Mouse (Mus musculus) CH12.LX (cell line): ENCODE data around the gene Gm20662. TPM values are rescaled to one million over a fixed set of nuclear protein-coding genes. Genes with fewer than 3 reads are reported as not detected.

Experiments
- DNase-seq: peaks from one replicate; pipeline ENCODE4 v3.0.0-alpha.2; 2013; ENCODE audit errors: extremely low read depth
- H3K27ac ChIP-seq: 2 replicates; pipeline ENCODE4 v1.5.1; 2012; ENCODE audit warnings: low read depth, mild to moderate bottlenecking, control low read depth, moderate library complexity; ENCODE audit not compliant: insufficient read depth
- H3K27me3 ChIP-seq: replicated peaks from 2 replicates; pipeline ENCODE3; 2012; ENCODE audit warnings: inconsistent platforms
- H3K36me3 ChIP-seq, 2 experiments: replicated peaks in 1 of 2; 2 replicates each; pipeline versions ENCODE3 to v1.6.1; 2012; ENCODE audit warnings: inconsistent platforms in 1 of 2, low read length in 1 of 2, mild to moderate bottlenecking in 1 of 2, mixed read lengths in 1 of 2, moderate library complexity in 1 of 2; ENCODE audit not compliant: control insufficient read depth in 1 of 2, insufficient read depth in 1 of 2
- H3K4me1 ChIP-seq, 2 experiments: 2 replicates each; pipeline ENCODE4 v1.6.1; 2012; ENCODE audit warnings: inconsistent platforms in 1 of 2, moderate library complexity in 1 of 2; ENCODE audit not compliant: insufficient read depth in 2 of 2, control insufficient read depth in 1 of 2
- H3K4me2 ChIP-seq: 2 replicates; pipeline ENCODE4 v1.6.1; 2012; ENCODE audit warnings: low read depth, mild to moderate bottlenecking, control low read depth; ENCODE audit not compliant: poor library complexity, insufficient read depth, severe bottlenecking
- H3K4me3 ChIP-seq, 3 experiments: fragments of 150-350 bp in 1 of 3; sonication (generic) in 1 of 3; replicated peaks in 1 of 3; 2 replicates each; pipeline versions ENCODE3 to v1.5.1; 2011 to 2012; ENCODE audit warnings: low read depth in 2 of 3, low read length in 2 of 3, mild to moderate bottlenecking in 2 of 3, moderate library complexity in 2 of 3, control low read depth in 1 of 3, improper control_type of control experiment in 1 of 3, inconsistent platforms in 1 of 3, mixed read lengths in 1 of 3; ENCODE audit not compliant: poor library complexity in 1 of 3
- H3K79me2 ChIP-seq: replicated peaks from 2 replicates; pipeline ENCODE4 v1.6.1; 2012; ENCODE audit warnings: mild to moderate bottlenecking, moderate library complexity; ENCODE audit not compliant: control insufficient read depth, poor library complexity, insufficient read depth, severe bottlenecking; ENCODE audit errors: extremely low read depth
- H3K9ac ChIP-seq: 2 replicates; pipeline ENCODE4 v1.6.1; 2012; ENCODE audit warnings: low read depth, mild to moderate bottlenecking, control low read depth, moderate library complexity; ENCODE audit not compliant: insufficient read depth
- H3K9me3 ChIP-seq: replicated peaks from 2 replicates; pipeline ENCODE3; 2012; ENCODE audit warnings: low read length, inconsistent platforms, mixed read lengths
- BHLHE40 ChIP-seq: IDR thresholded peaks from 2 replicates; pipeline ENCODE4 v1.6.1; 2011; ENCODE audit warnings: mild to moderate bottlenecking, low read depth, low read length, improper control_type of control experiment
- CHD1 ChIP-seq: IDR thresholded peaks from 2 replicates; pipeline ENCODE4 v1.6.1; 2012; ENCODE audit warnings: low read depth, low read length, improper control_type of control experiment, inconsistent platforms
- CHD2 ChIP-seq: IDR thresholded peaks from 2 replicates; pipeline ENCODE4 v1.6.1; 2011; ENCODE audit warnings: low read length, improper control_type of control experiment
- E2F4 ChIP-seq: IDR thresholded peaks from 2 replicates; pipeline ENCODE4 v1.6.1; 2011; ENCODE audit warnings: low read depth, low read length, improper control_type of control experiment; ENCODE audit not compliant: insufficient replicate concordance
- ELF1 ChIP-seq: IDR thresholded peaks from 2 replicates; pipeline ENCODE4 v1.6.1; 2014; ENCODE audit warnings: low read depth, mild to moderate bottlenecking, inconsistent platforms, low read length, improper control_type of control experiment
- GABPA ChIP-seq: IDR thresholded peaks from 2 replicates; pipeline ENCODE4 v1.6.1; 2012; ENCODE audit warnings: low read depth, low read length, improper control_type of control experiment, inconsistent platforms; ENCODE audit not compliant: insufficient replicate concordance
- HCFC1 ChIP-seq: IDR thresholded peaks from 2 replicates; pipeline ENCODE4 v1.6.1; 2012; ENCODE audit warnings: low read depth, mild to moderate bottlenecking, inconsistent platforms, low read length, improper control_type of control experiment
- IRF4 ChIP-seq: IDR thresholded peaks from 2 replicates; pipeline ENCODE4 v1.6.1; 2014; ENCODE audit warnings: low read depth, mild to moderate bottlenecking, inconsistent platforms, low read length, improper control_type of control experiment
- JUND ChIP-seq: conservative IDR thresholded peaks from 2 replicates; pipeline ENCODE4 v1.6.1; 2011; ENCODE audit warnings: low read depth, low read length, improper control_type of control experiment
- KAT2A ChIP-seq: IDR thresholded peaks from 2 replicates; pipeline ENCODE4 v1.6.1; 2012; ENCODE audit warnings: low read length, improper control_type of control experiment, inconsistent platforms; ENCODE audit not compliant: insufficient replicate concordance
- MAFK ChIP-seq: IDR thresholded peaks from 2 replicates; pipeline ENCODE4 v1.6.1; 2011; ENCODE audit warnings: low read length, improper control_type of control experiment; ENCODE audit not compliant: insufficient replicate concordance
- MAX ChIP-seq: IDR thresholded peaks from 2 replicates; pipeline ENCODE4 v1.6.1; 2011; ENCODE audit warnings: low read length, improper control_type of control experiment
- MAZ ChIP-seq: IDR thresholded peaks from 2 replicates; pipeline ENCODE4 v1.6.1; 2012; ENCODE audit warnings: low read depth, mild to moderate bottlenecking, inconsistent platforms, low read length, improper control_type of control experiment, moderate library complexity
- MEF2A ChIP-seq: IDR thresholded peaks from 2 replicates; pipeline ENCODE4 v1.6.1; 2014; ENCODE audit warnings: low read depth, mild to moderate bottlenecking, inconsistent platforms, low read length, improper control_type of control experiment, borderline replicate concordance
- MXI1 ChIP-seq: IDR thresholded peaks from 2 replicates; pipeline ENCODE4 v1.6.1; 2011; ENCODE audit warnings: mild to moderate bottlenecking, low read depth, low read length, improper control_type of control experiment
- NELFE ChIP-seq: IDR thresholded peaks from 2 replicates; pipeline ENCODE4 v1.6.1; 2011; ENCODE audit warnings: low read depth, low read length, improper control_type of control experiment
- NRF1 ChIP-seq: IDR thresholded peaks from 2 replicates; pipeline ENCODE4 v1.6.1; 2014; ENCODE audit warnings: low read depth, mild to moderate bottlenecking, inconsistent platforms, low read length, improper control_type of control experiment, moderate library complexity
- PAX5 ChIP-seq: IDR thresholded peaks from 2 replicates; pipeline ENCODE4 v1.6.1; 2012; ENCODE audit warnings: low read length, inconsistent platforms, mixed read lengths
- RAD21 ChIP-seq: IDR thresholded peaks from 2 replicates; pipeline ENCODE4 v1.6.1; 2011; ENCODE audit warnings: low read depth, mild to moderate bottlenecking, low read length, improper control_type of control experiment, moderate library complexity
- RCOR1 ChIP-seq: conservative IDR thresholded peaks from 2 replicates; pipeline ENCODE4 v1.6.1; 2012; ENCODE audit warnings: low read depth, mild to moderate bottlenecking, inconsistent platforms, low read length, improper control_type of control experiment
- SMC3 ChIP-seq: IDR thresholded peaks from 2 replicates; pipeline ENCODE4 v1.6.1; 2011; ENCODE audit warnings: low read depth, low read length, improper control_type of control experiment
- TBP ChIP-seq: conservative IDR thresholded peaks from 2 replicates; pipeline ENCODE4 v1.6.1; 2011; ENCODE audit warnings: low read depth, low read length, improper control_type of control experiment
- TCF12 ChIP-seq: IDR thresholded peaks from 2 replicates; pipeline ENCODE4 v1.6.1; 2014; ENCODE audit warnings: low read depth, mild to moderate bottlenecking, inconsistent platforms, low read length, improper control_type of control experiment
- UBTF ChIP-seq: IDR thresholded peaks from 2 replicates; pipeline ENCODE4 v1.6.1; 2012; ENCODE audit warnings: low read depth, mild to moderate bottlenecking, inconsistent platforms, low read length, improper control_type of control experiment, moderate library complexity
- USF2 ChIP-seq: conservative IDR thresholded peaks from 2 replicates; pipeline ENCODE4 v1.6.1; 2011; ENCODE audit warnings: low read depth, low read length, improper control_type of control experiment
- ZC3H11A ChIP-seq: IDR thresholded peaks from 2 replicates; pipeline ENCODE4 v1.6.1; 2012; ENCODE audit warnings: low read depth, mild to moderate bottlenecking, inconsistent platforms, low read length, improper control_type of control experiment
- ZKSCAN1 ChIP-seq: IDR thresholded peaks from 2 replicates; pipeline ENCODE4 v1.6.1; 2012; ENCODE audit warnings: low read depth, inconsistent platforms, low read length, improper control_type of control experiment, borderline replicate concordance
- dilution Hi-C: fragments of 300-500 bp; cut with MboI; formaldehyde crosslinking; loops from 2 replicates; pipeline ENCODE4 v1.14.3; 2020; ENCODE audit warnings: low sequenced_read_pairs; ENCODE audit not compliant: extremely low pct_unique_long_range_greater_than_20kb, extremely low pct_ligation_motif_present
- in situ Hi-C: fragments of 300-500 bp; cut with MboI; formaldehyde crosslinking; loops from 3 replicates; pipeline ENCODE4 v1.14.3; 2019; ENCODE audit warnings: low sequenced_read_pairs, low pct_ligation_motif_present, low pct_unique_long_range_greater_than_20kb, mixed read lengths
- polyA plus RNA-seq: library from polyadenylated mRNA; unstranded; fragments of >175 nt; gene quantifications from 2 replicates; pipeline ENCODE4 v1.2.1, GENCODE M21; 2012; ENCODE audit warnings: low read depth; ENCODE audit not compliant: insufficient read length
- total RNA-seq, 2 experiments: library from RNA; depleted of rRNA; stranded (reverse); fragments of 300-350 nt in 1 of 2; fragments of >200 nt in 1 of 2; gene quantifications; 2 replicates each; pipeline ENCODE4 v1.2.3; 2012 to 2014

Gene Gm20662
- total and polyA plus RNA-seq, 3 experiments, result 0.31 to 1.2 TPM; not detected in 1

DNA sequence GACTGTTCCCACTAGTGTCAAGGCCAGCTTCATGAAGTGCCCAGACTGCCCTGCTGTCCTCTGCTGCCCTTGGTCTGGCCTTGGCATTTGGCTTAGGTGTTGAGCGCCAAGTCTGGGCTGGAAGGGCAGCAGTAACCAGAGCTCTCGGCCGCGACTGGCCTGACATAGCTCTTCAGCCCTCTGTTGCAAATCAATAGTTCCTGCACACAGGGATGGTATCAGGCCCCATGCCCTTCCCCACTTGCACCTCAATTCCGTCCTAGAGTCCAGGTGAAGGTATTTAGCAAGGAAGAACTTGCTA lies 61.1 kb downstream of the Gm20662 start:
- TF ChIP-seq CHD2 (no peak), RAD21 (no peak), KAT2A (no peak), GABPA (no peak), BHLHE40 (no peak), TBP (no peak), MAZ (no peak), HCFC1 (no peak), ZKSCAN1 (no peak), CHD1 (no peak), TCF12 (no peak), RCOR1 (no peak), UBTF (no peak)
- peaks cover 88 to 98% of the 10 kb centered on the region in 2 experiments for H3K36me3 ChIP-seq
- no peak overlapping the region for H3K27ac ChIP-seq
- peaks cover 0 to 9% of the 10 kb centered on the region in 2 experiments; a peak in 2 of 4 replicates for H3K4me1 ChIP-seq
- no peak for DNase-seq
- H3K79me2 ChIP-seq, result no peaks in the 10 kb centered on the region
- H3K27me3 ChIP-seq, result no peaks in the 10 kb centered on the region
- no peak overlapping the region for H3K4me3 ChIP-seq
- no peak overlapping the region for H3K4me2 ChIP-seq
- in situ Hi-C loops (loop anchor here (5.0 kb wide), 1 partner anchor 90 kb away; no protein-coding TSS in a partner anchor), dilution Hi-C loops (no loop called here)
- no peaks in the 10 kb centered on the region for H3K9me3 ChIP-seq
- no peak overlapping the region for H3K9ac ChIP-seq

DNA sequence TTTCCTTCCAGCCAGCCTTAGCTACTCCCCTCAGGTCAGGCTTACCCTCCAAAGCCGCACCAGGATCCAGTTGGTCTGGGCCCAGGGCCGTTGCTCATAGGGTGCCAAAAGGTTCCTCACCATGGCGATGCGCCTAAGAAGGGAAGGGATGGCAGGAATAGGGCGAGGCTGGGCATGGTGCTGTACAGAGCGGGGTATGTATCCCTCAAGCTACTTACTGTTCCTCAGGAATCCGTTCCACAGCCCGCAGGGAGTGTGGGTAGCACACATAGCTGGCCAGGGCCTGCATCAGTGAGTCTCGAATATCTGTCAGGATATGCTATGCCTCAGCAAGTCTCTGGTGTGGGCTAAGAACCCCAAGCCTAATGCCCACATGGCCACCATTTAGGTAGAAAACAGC lies 62.1 kb downstream of the Gm20662 start:
- no peaks in the 10 kb centered on the region for H3K9me3 ChIP-seq
- dilution Hi-C loops (no loop called here), in situ Hi-C loops (loop anchor here (5.0 kb wide), 1 partner anchor 91 kb away; no protein-coding TSS in a partner anchor)
- no peak overlapping the region for H3K4me2 ChIP-seq
- H3K79me2 ChIP-seq, result no peaks in the 10 kb centered on the region
- H3K27ac ChIP-seq, result no peak overlapping the region
- H3K36me3 ChIP-seq, result peaks cover 94 to 100% of the 10 kb centered on the region in 2 experiments
- H3K4me3 ChIP-seq, result no peak overlapping the region
- TF ChIP-seq MEF2A (no peak), PAX5 (no peak), JUND (no peak), KAT2A (no peak), IRF4 (no peak), NRF1 (no peak), ELF1 (no peak), ZC3H11A (no peak), MAZ (no peak), MAFK (no peak), RAD21 (no peak), MXI1 (no peak), SMC3 (no peak), MAX (no peak), E2F4 (no peak), RCOR1 (no peak), NELFE (no peak), BHLHE40 (no peak), HCFC1 (no peak), USF2 (no peak)
- DNase-seq, result no peak
- H3K9ac ChIP-seq, result no peak overlapping the region
- H3K4me1 ChIP-seq, result peaks cover 0 to 1% of the 10 kb centered on the region in 2 experiments; a peak in 1 of 4 replicates
- no peaks in the 10 kb centered on the region for H3K27me3 ChIP-seq
